Mouse (Mus musculus) C2C12 (cell line): ENCODE measurements around the gene Tomm70a.

ENCODE experiments used
- CTCF ChIP-seq: IDR thresholded peaks from one replicate; pipeline ENCODE4 v1.5.1; 2011; ENCODE audit not compliant: control insufficient read depth, insufficient read depth, insufficient read length
- FOSL1 ChIP-seq: IDR thresholded peaks from one replicate; pipeline ENCODE4 v1.8.0; 2011; ENCODE audit warnings: mild to moderate bottlenecking, low read length; ENCODE audit not compliant: poor library complexity, insufficient read depth, severe bottlenecking
- MAX ChIP-seq: IDR thresholded peaks from one replicate; pipeline ENCODE4 v1.6.1; 2011; ENCODE audit warnings: mild to moderate bottlenecking, control low read depth
- MYOD1 ChIP-seq: IDR thresholded peaks from one replicate; pipeline ENCODE4 v1.6.1; 2011; ENCODE audit warnings: low read depth; ENCODE audit not compliant: control insufficient read depth, insufficient read length
- MYOG ChIP-seq: IDR thresholded peaks from one replicate; pipeline ENCODE4 v1.6.1; 2011; ENCODE audit not compliant: control insufficient read depth, insufficient read length; ENCODE audit errors: extremely low read depth

DNA sequence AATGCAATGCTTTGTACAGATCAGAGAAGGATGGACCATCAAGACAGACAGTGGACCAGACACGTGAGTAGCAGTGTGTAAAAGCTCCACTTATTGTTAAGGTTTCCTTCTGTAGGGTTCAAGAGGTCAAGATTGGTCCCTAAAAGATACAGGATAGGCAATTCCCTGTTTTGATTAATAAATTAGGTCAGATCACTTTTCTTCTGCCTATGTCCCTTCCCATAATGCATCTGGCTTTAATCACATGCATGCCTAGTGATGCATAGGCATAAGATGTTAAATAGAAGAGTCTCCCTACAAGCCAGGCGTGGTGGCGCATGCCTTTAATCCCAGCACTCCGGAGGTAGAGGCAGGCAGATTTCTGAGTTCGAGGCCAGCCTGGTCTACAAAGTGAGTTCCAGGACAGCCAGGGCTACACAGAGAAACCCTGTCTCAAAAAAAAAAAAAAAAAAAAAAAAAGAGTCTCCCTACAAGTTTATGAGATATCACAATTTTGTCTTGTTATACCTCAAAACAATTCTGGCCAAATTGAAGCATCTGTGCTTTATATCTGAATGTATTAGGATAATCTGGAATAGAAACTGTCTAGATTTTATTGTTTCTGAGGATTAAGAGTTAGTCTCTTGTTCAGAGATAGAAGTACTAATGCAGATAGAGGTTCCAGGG lies 21.8 kb upstream of the Tomm70a start:
- TF ChIP-seq CTCF (no peak), MYOG (no peak), FOSL1 (no peak), MYOD1 (no peak), MAX (no peak)
